Mouse (Mus musculus): Measurements from ENCODE around the gene Dennd2a.

DNA sequence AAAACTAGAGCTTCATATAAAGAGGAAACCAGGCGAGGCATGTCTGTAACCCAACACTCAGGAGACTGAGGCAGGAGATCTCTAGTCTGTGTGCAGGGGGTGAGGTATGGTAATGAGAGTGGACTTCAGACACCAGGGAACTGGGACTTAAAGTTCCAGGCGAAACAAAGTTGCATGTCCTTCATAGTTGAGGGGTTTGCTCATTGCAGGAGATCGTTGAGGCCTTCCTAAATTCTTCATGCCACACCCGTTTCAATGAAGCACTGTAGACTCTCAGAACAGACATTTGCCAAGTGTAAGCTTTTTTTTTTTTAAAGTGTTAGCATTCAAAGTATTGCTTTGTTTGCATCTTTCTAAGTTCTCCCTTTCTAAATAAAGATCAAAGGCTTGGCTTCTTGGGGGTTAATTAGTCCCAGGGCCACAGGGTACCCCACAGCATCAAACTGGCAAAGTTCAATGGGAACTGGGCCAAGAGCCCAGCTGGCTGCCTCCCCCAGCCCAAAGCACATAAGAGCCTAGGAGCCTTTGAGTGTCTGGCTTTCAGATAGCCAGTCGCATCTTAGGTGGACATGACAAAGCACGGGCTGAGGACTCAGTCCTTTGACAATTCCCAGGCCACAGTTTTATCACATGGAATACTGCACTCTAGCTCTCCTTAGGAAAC is 1.7 kb upstream of the Dennd2a start:
- no peak for TF ChIP-seq CTCF (IDR thresholded peaks at IDR 0.05; ENCODE audit: insufficient read depth, low read depth, low read length)
- TF ChIP-seq POLR2A (IDR thresholded peaks at IDR 0.05; ENCODE audit: insufficient read depth, low read depth, low read length): no peak
